Mouse (Mus musculus): ENCODE measurements around the gene Hipk4. TPM values are rescaled to one million over a fixed set of nuclear protein-coding genes. Genes with fewer than 3 reads are reported as not detected.
A peak's percentile ranks its signal among the peaks of the same experiment; 100 is the strongest.

Gene Hipk4
- polyA plus RNA-seq (2012; rRNA removed): 0.56 and 0.73 TPM in 2 replicates

DNA sequence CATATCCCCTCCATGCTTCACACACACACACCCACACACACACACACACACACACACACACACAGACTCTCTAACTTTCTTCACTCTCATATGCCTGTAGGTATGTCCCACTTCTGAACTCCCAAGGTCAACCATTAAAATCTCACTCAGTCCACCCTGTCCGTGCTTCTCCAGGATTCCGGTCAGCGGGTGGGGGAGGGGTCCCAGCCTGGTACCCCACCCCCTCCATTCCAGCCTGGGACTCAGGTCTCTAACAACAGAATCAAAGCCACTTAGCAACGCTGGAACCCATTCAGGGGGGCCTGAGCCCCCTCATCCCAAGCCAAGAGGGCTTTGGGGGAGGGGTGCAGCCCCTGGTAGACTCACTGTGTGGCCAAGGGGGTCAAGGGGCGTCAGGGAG is at the start of gene Hipk4:
TSS of gene Hipk4 (plus strand) at position 301 of the 400 bp plus-strand sequence.
- 66% methylated on average over 5 of the region's 5 CpGs for WGBS
- DNase-seq (ENCODE audit: low read depth, low spot score): no peak

DNA sequence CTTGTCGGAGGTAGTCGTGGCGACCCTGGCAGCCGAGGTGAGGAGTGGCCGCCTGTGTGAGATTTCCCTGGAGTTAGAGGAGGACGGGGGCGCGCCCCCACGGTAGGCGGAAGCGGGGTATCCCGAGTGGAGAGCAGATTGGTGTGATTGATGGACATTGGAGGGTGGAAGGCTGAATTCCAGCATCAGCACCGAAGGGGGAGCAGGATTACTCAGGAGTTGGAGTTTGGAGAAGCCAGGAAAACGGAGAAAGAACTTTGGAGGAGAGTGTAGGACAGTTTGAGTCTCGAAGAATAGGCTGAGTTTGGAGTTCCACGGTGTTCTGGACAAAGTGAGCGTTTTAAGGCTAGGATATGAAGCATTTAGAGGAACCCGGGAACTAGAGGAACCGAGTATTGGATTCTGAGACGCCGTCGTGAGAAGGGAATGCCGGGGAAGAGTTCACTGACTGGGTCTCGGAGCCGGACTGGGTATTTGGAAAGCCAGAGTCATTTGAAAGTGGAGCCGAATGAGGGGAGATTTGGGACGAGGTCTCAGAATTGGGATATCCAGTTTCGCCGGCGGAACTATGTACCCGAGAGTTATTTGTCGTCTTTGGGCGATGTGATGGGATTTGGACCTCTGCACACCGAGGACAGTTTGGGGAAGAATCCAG is 49.1 kb upstream of the Hipk4 start:
- WGBS: under 1% methylated on average over 34 of the region's 34 CpGs
- DNase-seq (ENCODE audit: low read depth, low spot score): no peak

DNA sequence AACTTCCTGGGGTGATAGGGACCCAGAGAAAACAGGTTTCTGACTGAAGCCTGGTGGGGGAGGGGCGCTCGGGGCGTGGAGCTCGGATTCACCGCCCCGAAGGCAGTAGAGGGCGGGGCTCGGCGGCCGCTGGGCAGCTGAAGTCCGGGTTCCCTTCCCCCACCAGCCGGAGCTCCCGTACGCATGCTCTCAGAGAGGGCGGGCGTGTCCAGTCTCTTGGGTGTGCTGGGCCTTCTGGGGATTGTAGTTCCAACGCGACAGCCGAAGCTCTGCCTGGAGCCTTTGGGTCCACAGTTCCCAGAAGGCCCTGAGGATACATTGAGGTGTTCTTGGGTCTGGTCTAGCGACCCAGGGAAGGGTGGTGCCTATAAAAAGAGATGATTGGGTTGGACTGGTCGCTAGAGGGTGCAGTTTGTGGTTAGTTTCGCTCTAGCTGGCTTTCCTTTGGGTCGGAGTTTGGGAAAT is 48.5 kb upstream of the Hipk4 start:
- DNase-seq (ENCODE audit: low read depth, low spot score): peak; percentile 99
- WGBS: under 1% methylated on average over 23 of the region's 23 CpGs

DNA sequence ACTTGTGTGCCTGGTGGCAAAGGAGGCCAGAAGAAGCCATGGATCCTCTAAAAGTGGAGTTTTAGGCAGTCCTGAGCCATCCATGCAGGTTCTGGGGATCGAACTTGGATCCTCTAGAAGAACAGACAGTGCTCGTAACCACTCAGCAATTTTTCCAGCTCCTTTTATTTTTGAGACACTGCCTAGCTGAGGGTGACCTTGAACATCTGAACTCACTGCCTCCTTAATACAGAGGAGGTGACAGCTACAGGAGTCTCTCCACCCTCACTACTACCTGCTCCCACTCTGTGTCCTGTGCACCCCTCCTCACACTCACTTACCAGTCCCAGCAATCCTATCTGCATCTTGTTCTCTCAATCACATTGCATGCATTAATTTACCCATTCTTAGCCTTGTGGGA is 47.5 kb upstream of the Hipk4 start:
- 74% methylated on average over 2 of the region's 2 CpGs for WGBS
- no peak for DNase-seq (ENCODE audit: low read depth, low spot score)

DNA sequence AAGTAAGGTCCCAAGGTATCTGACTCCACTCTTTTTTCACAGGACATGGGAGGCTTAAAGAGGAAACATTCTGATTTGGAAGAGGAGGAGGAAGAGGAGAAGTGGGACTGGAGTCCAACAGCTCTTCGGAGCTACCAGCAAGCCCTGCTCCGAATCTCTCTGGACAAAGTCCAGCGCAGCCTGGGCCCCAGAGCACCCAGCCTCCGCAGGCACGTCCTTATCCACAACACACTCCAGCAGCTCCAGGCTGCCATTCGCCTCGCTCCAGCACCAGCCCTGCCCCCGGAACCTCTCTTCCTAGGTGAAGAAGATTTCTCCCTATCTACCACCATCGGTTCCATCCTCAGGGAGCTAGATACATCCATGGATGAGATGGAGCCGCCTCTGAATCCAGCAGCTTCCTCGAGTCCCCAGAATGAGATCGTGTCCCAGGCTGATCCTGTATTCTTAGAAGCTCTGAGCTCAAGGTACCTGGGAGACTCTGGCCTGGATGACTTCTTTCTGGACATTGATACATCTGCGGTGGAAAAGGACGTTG is 46.9 kb upstream of the Hipk4 start:
- WGBS: 69% methylated on average over 14 of the region's 14 CpGs
- no peak for DNase-seq (ENCODE audit: low read depth, low spot score)

DNA sequence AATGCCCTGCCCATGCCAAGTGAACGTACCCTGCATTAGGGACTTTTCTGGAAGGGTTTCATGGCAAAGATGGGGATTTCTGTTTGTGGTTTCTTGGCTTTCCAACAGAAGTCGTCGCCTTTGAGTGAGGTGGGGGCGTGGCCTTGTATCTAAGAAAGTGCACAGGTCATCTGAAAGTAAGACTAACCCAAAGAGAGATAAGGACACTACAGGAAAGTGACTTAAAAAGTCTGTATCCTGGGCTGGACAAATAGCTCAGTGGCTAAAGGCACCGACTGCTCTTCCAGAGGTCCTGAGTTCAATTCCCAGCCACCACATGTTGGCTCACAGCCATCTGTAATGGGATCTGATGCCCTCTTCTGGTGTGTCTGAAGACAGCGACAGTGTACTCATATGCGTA is 44.5 kb upstream of the Hipk4 start:
- WGBS: 51% methylated on average over 7 of the region's 7 CpGs
- no peak for DNase-seq (ENCODE audit: low read depth, low spot score)

DNA sequence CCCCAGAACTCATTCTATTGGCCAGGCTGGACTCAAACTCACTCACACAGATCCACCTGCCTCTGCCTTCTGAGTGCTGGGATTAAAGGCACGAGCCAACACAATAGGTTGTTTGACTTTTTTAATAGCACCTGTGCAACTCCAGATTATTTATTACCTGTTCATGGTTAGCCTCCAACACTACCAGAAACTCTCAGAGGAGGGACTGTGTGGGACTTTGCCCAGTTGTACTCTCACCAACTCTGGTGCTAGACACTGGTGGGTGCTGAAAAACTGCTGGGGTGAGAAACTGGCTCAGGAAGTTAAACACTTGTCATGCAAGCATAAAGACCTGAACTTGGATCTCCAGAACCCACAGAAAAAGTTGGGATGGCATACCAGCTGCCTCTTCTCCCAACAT is 43.3 kb upstream of the Hipk4 start:
- DNase-seq (ENCODE audit: low read depth, low spot score): no peak
- WGBS: 27% methylated on average over 1 of the region's 1 CpGs

DNA sequence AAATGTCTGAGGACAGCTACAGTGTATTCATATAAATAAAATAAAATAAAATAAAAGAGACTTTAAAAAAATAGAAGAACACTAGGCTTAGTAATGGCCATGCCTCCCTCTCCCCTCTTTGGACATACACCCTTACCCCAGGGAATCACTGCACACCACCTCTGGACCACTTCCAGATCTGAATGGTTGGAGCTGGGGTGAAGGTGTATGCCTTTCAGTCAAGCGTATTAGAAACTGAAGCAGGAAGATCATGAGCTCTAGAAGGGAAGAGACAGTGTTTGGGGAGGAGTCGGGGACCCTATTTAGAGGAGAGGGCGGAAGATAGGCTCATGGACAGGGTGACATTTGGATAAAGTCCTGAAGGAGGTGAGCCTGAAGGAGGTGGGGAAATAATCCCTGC is 42.6 kb upstream of the Hipk4 start:
- no peak for DNase-seq (ENCODE audit: low read depth, low spot score)
- WGBS: 26% methylated on average over 3 of the region's 3 CpGs

DNA sequence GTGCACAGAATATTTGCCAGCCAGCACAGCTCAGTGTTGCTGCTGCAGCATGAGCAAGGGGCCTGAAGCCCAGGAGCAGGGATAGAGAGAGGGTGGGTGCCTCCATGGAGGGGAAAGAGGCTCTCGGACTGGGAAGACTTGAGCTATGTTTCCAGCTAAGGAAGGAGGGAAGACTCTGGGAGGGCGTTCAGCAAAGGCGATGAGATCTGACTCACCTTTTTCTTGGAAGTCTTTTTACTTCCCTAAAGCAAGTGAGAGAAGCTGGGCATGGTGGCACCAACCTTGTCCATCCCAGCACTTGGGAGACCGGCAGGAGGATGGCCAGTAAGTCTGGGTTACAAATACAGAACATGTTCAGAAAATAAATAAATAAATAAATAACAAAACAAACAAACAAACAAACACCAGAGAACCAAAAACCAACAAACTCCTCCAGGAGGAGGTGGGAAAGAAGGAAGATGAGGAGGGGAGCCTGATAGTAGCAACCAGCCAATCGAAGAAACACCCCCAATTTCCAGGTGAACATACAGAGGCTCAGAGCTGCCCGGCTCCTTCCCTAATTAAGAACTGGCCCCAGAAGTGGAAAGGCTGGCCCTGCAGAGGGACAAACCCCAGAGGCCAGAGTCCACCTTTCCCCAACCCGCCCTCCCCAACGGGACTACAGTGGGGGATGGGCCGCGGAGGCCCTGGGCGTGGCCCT is 42.0 kb upstream of the Hipk4 start:
- WGBS: 4% methylated on average over 11 of the region's 11 CpGs

DNA sequence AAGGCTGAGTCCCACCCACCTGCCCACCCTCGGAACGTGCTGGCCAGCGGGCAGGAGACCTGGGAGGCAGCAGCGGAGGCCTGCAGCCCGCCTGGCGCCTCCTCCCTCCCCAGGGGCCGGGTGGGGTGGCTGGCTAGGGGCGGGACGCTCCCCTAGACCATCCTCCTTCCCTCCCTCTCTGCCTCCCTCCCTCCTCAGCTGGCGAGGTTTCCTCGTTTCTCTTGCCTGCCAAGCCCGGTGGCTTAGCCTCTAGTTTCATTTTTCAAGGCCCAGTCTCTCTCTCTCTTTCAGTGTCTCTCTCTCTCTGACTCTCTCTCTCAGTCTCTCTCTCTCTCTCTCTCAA is 41.5 kb upstream of the Hipk4 start:
- peak; percentile 89 for DNase-seq (ENCODE audit: low read depth, low spot score)
- WGBS: 0% methylated on average over 12 of the region's 12 CpGs

More for the DNA sequence above, 42.0 kb upstream of the Hipk4 start:
- DNase-seq (ENCODE audit: low read depth, low spot score): no peak

DNA sequence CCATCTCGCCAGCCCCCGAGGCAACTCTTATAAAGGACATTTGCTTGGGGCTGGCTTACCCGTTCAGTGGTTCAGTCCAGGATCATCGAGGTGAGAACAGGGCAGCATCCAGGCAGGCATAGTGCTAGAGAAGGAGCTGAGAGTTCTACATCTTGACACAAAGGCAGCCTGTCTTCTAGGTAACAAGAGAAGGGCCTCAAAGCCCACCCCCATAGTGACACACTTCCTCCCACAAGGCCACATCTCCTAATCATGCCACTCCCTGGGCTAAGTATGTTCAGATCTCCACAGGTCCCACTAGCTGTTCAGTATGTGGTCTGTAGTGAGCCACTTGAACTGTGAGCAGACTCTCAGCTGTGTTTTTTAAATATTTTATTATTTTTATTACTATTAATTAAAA is 39.2 kb upstream of the Hipk4 start:
- no peak for DNase-seq (ENCODE audit: low read depth, low spot score)
- WGBS: 89% methylated on average over 4 of the region's 4 CpGs

DNA sequence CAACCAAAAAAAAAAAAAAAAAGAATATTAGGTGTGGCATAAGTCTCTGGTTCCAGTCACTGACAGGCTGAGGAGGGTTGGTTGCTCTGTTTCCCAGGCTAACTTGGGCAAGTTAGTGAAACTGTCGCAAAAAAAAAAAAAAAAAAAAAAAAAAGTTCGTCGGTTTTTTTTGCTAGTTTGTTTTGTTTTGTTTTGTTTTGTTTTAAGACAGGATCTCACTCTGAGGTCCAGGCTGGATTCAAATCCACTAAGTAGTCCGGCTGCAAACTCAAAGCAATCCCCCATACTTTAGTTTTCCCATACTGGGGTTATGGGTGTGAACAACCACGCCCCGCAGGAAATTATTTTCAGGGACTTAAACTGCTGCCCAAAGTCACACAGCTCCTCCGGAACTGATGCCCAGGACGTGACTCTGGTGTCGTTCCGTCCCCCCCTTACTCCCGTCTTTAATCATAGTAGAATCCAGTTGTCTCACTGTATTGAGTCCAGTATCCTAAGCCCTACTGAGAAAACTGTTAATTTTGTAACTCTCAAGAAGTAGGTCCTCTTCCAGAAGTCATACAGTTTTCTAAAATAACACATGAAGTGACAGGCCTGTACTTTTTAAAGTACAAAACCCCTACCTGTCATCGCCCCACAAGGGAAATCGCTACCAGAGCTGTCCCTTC is 36.8 kb upstream of the Hipk4 start:
- under 1% methylated on average over 13 of the region's 13 CpGs for WGBS

DNA sequence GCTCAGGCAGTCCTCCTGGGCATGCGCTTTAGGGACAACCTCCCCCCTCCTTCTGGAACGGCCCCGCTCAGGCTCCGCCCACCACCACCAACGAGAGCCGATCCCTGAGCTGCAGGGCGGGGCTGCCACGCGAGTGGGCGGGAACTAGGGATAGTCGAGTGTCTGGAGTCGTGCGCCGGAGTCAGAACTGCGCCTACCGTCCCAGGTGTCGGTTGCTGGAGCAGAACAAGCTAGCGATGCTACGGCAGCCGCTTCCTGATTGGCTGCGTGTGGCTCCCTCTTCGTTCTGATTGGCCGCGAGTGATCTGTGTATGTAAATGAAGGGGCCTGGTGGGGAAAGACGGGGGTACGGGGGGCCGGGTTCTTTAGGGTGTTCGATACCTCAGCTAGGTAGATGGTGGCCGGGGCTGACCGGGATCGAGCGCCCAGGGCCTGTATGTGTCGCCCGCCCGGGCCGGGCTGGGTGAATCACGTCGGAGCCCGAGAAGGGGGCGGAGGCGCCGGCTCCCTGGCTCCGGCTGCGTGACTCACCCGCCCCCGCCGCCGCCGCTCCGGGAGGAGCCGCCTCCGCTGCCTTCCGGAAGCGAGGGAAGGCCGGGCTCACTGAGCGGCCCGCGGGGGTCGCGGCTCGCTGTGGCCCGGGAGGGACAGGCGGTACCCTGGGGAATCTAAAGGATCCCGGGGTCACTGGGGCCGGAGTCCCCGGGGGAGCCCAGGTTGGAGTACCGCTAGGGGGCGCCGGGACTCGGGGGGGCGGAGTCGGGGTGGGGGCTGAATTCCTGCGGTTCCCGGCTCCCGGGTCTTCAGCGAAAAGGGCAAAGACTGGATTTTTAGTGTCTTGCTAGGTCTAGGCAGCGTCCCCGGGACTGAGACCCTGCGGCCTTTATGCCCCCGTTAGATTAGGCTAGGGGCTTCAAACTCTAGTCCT is 36.0 kb upstream of the Hipk4 start, which contains the start of gene Sertad1:
TSS of gene Sertad1 (plus strand) at position 141 of the 928 bp plus-strand sequence.
- under 1% methylated on average over 79 of the region's 80 CpGs for WGBS
- peak; percentile 97 for DNase-seq (ENCODE audit: low read depth, low spot score)

More for the DNA sequence above, 36.8 kb upstream of the Hipk4 start:
- no peak for DNase-seq (ENCODE audit: low read depth, low spot score)

DNA sequence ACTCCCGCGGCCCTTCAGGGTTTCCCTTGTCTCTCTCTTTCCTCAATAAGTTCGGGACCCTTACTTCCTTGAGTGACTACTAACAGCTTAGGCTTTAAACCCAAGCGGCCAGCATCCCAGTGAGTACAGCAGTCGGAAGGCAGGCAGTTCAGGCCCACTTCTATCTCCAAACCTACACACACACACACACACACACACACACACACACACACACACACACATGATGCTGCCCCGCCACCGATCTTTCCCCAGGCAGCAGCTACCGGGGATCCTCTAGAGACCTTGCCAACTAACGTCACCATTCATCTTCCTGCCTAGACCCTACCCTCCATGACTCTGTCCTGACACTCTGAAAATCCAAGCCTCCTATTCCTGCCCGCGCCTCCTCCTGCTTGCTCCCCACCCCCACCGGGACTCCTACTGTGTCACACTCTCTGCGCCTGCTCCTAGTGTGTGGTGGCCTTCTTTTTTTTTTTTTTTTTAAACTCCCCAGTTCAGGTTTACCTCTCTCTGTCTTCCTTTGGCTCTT is 35.3 kb upstream of the Hipk4 start:
- WGBS: 1% methylated on average over 13 of the region's 13 CpGs
- DNase-seq (ENCODE audit: low read depth, low spot score): no peak

DNA sequence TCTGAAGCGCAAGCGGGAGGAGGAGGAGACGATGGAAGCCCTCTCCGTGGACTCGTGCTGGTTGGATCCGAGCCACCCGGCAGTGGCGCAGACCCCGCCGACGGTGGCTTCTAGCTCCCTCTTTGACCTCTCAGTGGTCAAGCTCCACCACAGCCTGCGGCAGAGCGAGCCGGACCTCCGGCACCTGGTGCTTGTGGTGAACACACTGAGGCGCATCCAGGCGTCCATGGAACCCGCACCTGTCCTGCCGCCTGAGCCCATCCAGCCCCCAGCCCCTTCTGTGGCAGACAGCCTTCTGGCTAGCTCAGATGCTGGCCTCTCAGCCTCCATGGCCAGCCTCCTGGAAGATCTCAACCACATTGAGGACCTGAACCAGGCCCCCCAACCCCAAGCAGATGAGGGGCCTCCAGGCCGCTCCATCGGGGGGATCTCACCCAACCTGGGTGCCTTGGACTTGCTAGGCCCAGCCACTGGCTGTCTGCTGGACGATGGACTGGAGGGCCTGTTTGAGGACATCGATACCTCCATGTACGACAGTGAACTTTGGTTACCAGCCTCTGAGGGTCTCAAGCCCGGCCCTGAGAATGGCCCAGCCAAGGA is 33.7 kb upstream of the Hipk4 start:
- WGBS: 85% methylated on average over 25 of the region's 25 CpGs
- DNase-seq (ENCODE audit: low read depth, low spot score): no peak

DNA sequence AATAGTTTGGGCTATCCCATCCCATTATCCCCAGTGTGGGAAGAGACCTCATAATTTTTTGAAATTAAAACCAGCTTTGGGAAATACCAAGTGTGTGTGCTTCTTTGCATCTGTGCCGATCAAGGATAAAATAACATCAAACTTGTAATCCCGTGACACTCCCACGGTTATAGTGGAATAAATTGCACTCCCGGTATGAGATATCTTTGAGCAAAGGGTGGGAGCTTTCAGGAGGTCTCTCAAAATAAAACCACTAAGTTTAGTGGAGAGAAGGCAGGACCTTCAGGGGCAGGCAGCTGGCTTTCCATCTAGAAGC is 32.9 kb upstream of the Hipk4 start:
- 8% methylated on average over 4 of the region's 4 CpGs for WGBS
- no peak for DNase-seq (ENCODE audit: low read depth, low spot score)

DNA sequence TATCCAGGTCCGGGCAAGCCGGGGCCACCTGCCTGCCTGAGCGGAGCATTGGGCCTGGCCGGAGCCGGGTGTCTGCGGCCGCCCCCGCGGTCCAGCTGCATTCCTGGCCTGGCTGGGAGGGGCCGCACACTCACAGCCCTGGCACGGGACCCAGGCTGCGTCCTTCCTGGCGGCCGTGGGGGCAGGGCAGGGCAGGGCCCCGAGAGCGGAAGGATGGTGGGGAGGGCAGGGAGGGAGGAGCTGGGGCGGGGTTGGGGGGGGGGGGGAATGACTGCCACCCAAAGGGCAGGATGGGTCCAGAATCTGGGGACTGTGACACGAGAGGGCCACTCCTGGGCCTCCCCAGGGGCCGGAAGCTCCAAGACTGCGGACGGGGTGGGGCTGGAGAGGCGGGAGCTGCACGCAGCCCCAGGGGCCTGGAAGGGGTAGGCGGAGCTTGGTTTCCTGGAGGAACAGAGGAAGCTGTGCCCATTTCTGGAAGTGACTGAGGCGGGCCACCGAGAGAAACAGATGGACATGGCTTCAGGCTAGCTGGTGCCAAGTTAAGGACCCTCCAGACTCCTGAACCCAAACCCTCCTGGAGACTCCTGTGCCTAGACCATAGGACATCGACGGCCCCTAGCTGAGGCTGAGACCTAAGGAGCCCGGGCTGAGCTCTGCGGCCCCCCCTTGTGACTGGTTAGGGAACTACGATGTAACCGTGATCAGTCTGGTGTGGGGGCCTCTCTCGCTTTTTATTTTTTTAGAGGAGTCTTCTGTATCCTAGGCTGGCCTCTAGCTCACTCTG is 32.3 kb upstream of the Hipk4 start:
- DNase-seq (ENCODE audit: low read depth, low spot score): no peak
- WGBS: under 1% methylated on average over 32 of the region's 33 CpGs

DNA sequence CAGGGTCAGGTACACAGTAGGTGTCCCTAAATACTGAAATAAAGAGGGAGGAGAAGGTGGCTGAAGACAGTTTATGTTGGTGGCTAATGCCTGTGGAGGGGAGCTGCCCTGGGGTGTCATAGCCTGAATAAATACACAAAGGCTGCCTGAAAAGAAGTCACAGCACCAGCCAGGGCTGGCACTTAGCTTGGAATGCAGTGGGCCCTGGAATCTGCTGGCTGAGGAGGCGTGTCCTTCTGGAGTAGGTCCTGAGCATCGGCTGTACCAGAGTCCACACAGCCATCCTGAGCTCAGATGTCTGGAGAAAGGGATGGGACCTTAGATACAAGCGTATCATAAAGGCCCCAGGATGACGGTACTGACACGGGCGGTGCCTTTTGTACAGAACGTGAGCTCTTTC is 31.2 kb upstream of the Hipk4 start:
- 50% methylated on average over 7 of the region's 7 CpGs for WGBS
- no peak for DNase-seq (ENCODE audit: low read depth, low spot score)
